Mouse (Mus musculus) testis, adult 2 months (tissue): ENCODE measurements around the gene Insc. TPM values are rescaled to one million over a fixed set of nuclear protein-coding genes. Genes with fewer than 3 reads are reported as not detected.

ENCODE experiments used
- H3K27ac ChIP-seq: fragments of 200-500 bp; 2 replicates; pipeline ENCODE4 v1.5.1; 2012; ENCODE audit warnings: low read depth, low read length; ENCODE audit not compliant: control insufficient read depth, insufficient read depth
- H3K27me3 ChIP-seq: fragments of 200-500 bp; 2 replicates; pipeline ENCODE4 v1.6.1; 2012; ENCODE audit warnings: mild to moderate bottlenecking, low read length, moderate library complexity; ENCODE audit not compliant: control insufficient read depth, insufficient read depth
- H3K36me3 ChIP-seq: fragments of 200-500 bp; 2 replicates; pipeline ENCODE4 v1.6.1; 2012; ENCODE audit warnings: mild to moderate bottlenecking, low read length; ENCODE audit not compliant: control insufficient read depth, insufficient read depth
- H3K4me1 ChIP-seq: fragments of 200-500 bp; 2 replicates; pipeline ENCODE4 v1.6.1; 2012; ENCODE audit warnings: low read length; ENCODE audit not compliant: control insufficient read depth, insufficient read depth
- H3K4me3 ChIP-seq: fragments of 200-500 bp; 2 replicates; pipeline ENCODE4 v1.5.1; 2012; ENCODE audit warnings: low read depth, mild to moderate bottlenecking, low read length, moderate library complexity, mixed read lengths; ENCODE audit not compliant: control insufficient read depth
- CTCF ChIP-seq: fragments of 200-500 bp; IDR thresholded peaks from 2 replicates; pipeline ENCODE4 v1.5.1; 2012; ENCODE audit warnings: low read depth, mild to moderate bottlenecking, inconsistent platforms, low read length, moderate library complexity; ENCODE audit not compliant: control insufficient read depth, insufficient read depth, insufficient replicate concordance
- POLR2A ChIP-seq: fragments of 200-500 bp; IDR thresholded peaks from 2 replicates; pipeline ENCODE4 v1.6.1; 2012; ENCODE audit warnings: low read depth, mild to moderate bottlenecking, inconsistent platforms, low read length, moderate library complexity; ENCODE audit not compliant: control insufficient read depth
- polyA plus RNA-seq: library from polyadenylated mRNA; depleted of rRNA; stranded (reverse); fragments of >200 nt; gene quantifications from 2 replicates; pipeline ENCODE4 v1.2.3, GENCODE M21; 2012; rRNA removed

Gene Insc
- polyA plus RNA-seq, 1 experiment = 2.1 TPM

GRCm38 (mm10) chr7:114890215-114890614 lies 146.7 kb downstream of the Insc start:
- Histone ChIP-seq H3K4me3 (no peak overlapping the region), H3K4me1 (no peaks in the 10 kb centered on the region), H3K27me3 (no peaks in the 10 kb centered on the region), H3K36me3 (no peaks in the 10 kb centered on the region), H3K27ac (no peak overlapping the region)
- TF ChIP-seq POLR2A = no peak

- no peak for TF ChIP-seq POLR2A
- TF ChIP-seq CTCF = no peak
- Histone ChIP-seq H3K27ac (no peak overlapping the region), H3K4me1 (no peaks in the 10 kb centered on the region), H3K4me3 (no peak overlapping the region), H3K36me3 (no peaks in the 10 kb centered on the region), H3K27me3 (no peaks in the 10 kb centered on the region)
Observed at GRCm38 (mm10) chr7:114892618-114893257, 149.2 kb downstream of the Insc start.

GRCm38 (mm10) chr7:114893889-114894288 lies 150.4 kb downstream of the Insc start:
- Histone ChIP-seq H3K27me3 (no peaks in the 10 kb centered on the region), H3K27ac (no peak overlapping the region), H3K36me3 (no peaks in the 10 kb centered on the region), H3K4me1 (no peaks in the 10 kb centered on the region), H3K4me3 (no peak overlapping the region)
- no peak for TF ChIP-seq POLR2A
- no peak for TF ChIP-seq CTCF

GRCm38 (mm10) chr7:114896966-114897697 lies 153.6 kb downstream of the Insc start:
- H3K4me3 ChIP-seq = no peak overlapping the region
- no peaks in the 10 kb centered on the region for H3K36me3 ChIP-seq
- TF ChIP-seq POLR2A (no peak), CTCF (no peak)
- no peaks in the 10 kb centered on the region for H3K4me1 ChIP-seq
- no peaks in the 10 kb centered on the region for H3K27me3 ChIP-seq
- no peak overlapping the region for H3K27ac ChIP-seq

Other genes with a start within 250 kb of the Insc start
- gene Cyp2r1, start 180.7 kb upstream of the Insc start, polyA plus RNA-seq = 1.4 and 1.5 TPM in 2 replicates
- gene Calca, start 107.3 kb upstream of the Insc start, polyA plus RNA-seq = 2.9 and 3.6 TPM in 2 replicates
- not detected in 2 replicates for gene Calcb, start 25.1 kb upstream of the Insc start, polyA plus RNA-seq